Mouse (Mus musculus) mouse embryonic stem cell (cell line): ENCODE data around the gene Vkorc1.

Source experiments
- in situ Hi-C, 2 experiments: fragments of 300-500 bp; cut with MboI; formaldehyde crosslinking; loops; 1 replicate in 1 of 2; 3 replicates in 1 of 2; pipeline ENCODE4 v1.14.3; 2019 to 2020; ENCODE audit warnings: low sequenced_read_pairs in 2 of 2, low pct_unique_long_range_greater_than_20kb in 1 of 2, mixed read lengths in 1 of 2; ENCODE audit not compliant: unreplicated experiment in 1 of 2

Vkorc1 gene

GRCm38 (mm10) chr7:127887191-127887590 lies 8.2 kb downstream of the Vkorc1 start:
- in situ Hi-C loops = no loop called here

DNA sequence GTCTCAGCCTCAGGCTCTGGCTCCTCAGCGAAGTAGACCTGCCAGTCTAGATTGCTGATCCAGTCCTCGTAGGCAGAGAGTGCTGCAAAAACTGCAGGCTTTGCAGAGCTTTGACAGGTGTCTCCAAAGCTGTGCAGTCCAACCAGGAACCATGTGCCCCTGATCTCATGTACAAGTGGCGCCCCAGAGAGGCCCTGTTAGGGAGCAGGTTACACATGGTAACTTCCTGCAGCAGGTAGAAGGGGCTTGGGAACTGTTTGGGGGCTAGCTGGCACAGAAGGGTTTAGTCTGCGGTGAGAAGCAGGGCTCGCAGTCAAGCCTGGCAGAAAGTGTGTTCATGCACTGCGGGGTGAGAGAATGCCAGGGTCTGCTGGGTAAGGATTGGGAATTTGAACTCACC lies 8.9 kb downstream of the Vkorc1 start:
- in situ Hi-C loops = no loop called here

GRCm38 (mm10) chr7:127885951-127886350 lies 9.5 kb downstream of the Vkorc1 start:
- in situ Hi-C loops = no loop called here

GRCm38 (mm10) chr7:127880431-127880830 lies 15.0 kb downstream of the Vkorc1 start:
- in situ Hi-C loops = no loop called here

DNA sequence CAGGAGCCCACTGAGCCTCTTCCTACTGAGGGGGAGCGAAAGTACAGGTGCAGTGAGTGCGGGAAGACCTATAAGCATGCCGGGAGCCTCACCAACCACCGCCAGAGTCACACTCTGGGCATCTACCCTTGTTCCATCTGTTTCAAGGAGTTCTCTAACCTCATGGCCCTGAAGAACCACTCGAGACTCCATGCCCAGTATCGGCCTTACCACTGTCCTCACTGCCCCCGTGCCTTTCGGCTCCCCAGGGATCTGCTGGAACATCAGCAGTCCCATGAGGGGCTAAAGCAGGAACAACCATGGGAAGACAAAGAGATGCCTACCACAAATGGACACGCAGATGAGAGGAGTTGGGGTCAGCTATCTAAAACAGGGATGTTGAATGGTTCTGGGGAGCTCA lies 16.1 kb downstream of the Vkorc1 start:
- in situ Hi-C loops = no loop called here

DNA sequence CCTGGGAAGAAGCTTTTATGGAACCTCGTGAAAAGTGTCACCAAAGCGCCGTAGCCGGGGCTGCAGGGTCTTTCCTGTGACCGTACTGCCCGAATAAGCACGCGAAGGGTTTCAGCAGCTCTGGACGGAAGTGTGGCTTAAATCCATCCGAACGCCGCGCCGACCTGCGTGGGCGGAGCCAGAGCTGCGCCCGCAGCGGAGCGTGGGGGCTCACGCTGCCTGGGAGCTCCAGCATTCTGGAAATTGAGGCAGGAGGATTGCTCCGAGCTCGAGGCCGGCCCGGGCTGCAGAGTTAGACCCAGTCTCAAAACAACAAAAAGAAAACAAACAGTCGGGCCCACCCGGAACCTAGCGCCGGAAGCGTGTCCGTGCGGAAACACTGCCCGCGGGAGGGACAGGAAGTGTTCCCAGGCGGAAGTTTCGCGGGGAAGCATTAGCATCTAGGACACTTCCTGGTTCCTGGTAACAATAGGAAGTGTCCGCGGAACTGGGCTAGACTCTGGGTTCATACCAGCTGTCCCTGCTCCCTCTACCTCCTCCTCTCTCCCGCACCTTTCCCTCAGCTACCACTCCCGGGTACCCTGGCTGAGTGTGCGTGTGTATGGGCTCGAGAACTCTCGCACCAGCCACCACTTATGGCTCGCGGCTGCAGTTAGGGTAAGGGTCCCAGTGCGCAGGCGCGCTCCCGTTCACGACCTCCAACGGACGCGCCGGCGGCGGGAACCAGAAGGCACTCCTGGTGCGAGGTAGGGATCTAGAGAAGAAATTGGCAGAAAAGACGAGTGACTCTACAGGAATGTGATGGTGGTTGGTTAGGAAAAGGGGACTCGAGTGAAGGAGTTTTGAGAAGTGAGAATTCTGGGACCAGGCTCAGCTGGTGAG lies 18.7 kb downstream of the Vkorc1 start, which contains the start of gene Zfp668:
Zfp668 (minus strand) TSS at position 362 of the 882 bp plus-strand sequence.
- in situ Hi-C loops = no loop called here

- in situ Hi-C loops = no loop called here
Observed at GRCm38 (mm10) chr7:127876041-127876466, 19.4 kb downstream of the Vkorc1 start, which contains the start of gene Zfp646. Zfp646 (plus strand) TSS chr7:127876221.

- in situ Hi-C loops = no loop called here
Observed at GRCm38 (mm10) chr7:127875627-127876001, 19.8 kb downstream of the Vkorc1 start.

DNA sequence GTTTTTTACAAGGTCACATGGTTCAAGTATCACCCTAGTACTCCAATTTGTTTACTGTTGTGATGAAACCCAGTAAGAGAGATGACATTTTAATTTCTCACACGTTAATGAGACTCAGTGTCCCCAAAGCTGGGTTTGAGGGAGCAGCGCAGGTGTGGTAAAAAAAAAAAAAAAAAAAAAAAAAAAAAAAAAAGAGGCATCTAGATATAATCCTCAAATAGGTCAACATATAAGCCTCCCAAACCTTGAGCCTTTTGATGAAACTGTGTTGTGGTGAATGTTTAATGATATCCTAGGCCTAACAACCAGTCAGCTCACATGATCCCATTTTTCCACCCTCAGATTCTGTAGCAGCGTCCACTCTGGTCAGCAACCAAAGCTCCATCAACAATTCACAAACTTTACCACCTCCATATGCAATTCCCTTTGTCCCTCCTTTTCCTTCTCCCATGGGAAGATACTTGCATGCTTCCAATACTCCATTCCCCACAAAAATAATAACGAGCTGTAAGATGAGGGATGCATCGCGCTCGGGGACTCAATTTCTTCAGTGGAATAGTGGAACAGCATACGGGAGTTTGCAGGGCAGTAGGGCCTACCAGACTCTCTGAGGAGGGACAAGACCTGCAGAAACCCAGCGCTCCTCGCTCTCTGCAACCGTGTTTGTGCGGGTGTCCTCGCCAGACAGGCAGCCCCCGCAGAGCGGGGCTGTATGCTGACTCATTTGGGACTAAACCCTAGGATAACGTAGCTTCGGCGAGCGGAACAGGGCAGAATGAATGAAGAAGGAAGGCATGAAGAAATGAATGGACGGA lies 20.4 kb downstream of the Vkorc1 start:
- in situ Hi-C loops = no loop called here

- in situ Hi-C loops = no loop called here
Observed at GRCm38 (mm10) chr7:127870136-127870821, 25.1 kb downstream of the Vkorc1 start.

- in situ Hi-C loops = no loop called here
Observed at GRCm38 (mm10) chr7:127869149-127869810, 26.1 kb downstream of the Vkorc1 start.

DNA sequence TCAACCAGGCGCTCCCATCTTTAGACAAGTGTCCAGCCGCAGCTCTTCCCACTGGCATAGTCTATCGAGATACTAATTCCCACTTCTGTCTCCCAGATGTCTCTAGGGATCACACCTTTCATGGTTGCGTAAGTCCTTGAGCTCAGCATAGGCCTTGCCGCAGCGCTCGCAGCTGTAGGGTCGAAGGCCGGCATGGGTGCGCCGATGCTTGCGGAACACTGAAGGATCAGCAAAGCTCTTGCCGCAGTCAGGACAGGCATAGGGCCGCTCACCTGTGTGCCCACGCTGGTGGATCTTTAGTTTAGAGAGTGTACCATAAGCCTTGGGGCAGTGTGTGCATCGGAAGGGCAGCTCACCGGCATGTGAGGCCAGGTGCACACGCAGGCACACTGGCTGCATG lies 27.8 kb downstream of the Vkorc1 start:
- in situ Hi-C loops = no loop called here

- in situ Hi-C loops = no loop called here
Observed at GRCm38 (mm10) chr7:127866434-127866833, 29.0 kb downstream of the Vkorc1 start.

DNA sequence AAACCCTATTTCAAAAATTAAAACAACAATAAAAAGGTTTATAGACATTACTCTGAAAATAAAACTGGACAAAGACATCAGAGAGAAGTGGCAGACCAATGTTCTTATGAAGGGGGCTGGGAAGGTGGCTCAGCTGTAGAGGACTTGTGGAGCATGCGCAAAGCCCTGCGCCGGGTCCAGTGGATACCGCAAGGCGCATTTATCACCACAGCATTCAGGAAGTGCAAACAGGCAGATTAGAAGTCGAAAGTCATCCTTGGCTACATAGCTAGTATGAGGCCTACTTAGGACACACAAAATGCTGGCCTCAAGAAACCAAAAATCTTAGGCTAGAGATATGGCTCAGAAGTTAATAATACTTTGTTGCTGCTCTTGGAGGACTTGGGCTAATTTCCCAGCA lies 37.2 kb downstream of the Vkorc1 start:
- in situ Hi-C loops = no loop called here

- in situ Hi-C loops = no loop called here
Observed at GRCm38 (mm10) chr7:127850906-127851305, 44.5 kb downstream of the Vkorc1 start.

GRCm38 (mm10) chr7:127849973-127850875 lies 45.2 kb downstream of the Vkorc1 start:
- in situ Hi-C loops = no loop called here
